24 mouse cellular contexts compared by ENCODE assay signal in genomic region chr4:86349341-86349740, GRCm38 (mm10).
DNase-seq lines count a peak whose midpoint lies in the region; ATAC-seq and TF ChIP-seq lines count a peak whose summit lies in the region.
"Had no signal": no experiment of that assay in that cellular context is flagged by ENCODE, and none has a peak within 500 bp of the region (broad histone marks: within the 10 kb centered on the region; RNA-seq: fewer than 3 reads in every experiment).

No protein-coding gene starts in this region.

- H3K9ac ChIP-seq in heart, adult 2 months (ENCODE audit: low read depth, low read length), result no peak overlapping the region
- H3K9ac ChIP-seq in midbrain, embryonic 11.5 days (ENCODE audit: low read length), result no peak overlapping the region
- no peak overlapping the region for H3K9ac ChIP-seq in midbrain, embryonic 16.5 days (ENCODE audit: low read depth, low read length)
- H3K9ac ChIP-seq: embryonic facial prominence, embryonic 13.5 days; embryonic facial prominence, embryonic 15.5 days; forebrain, embryonic 12.5 days had no signal

- ATAC-seq in midbrain, embryonic 11.5 days (ENCODE audit: low FRiP score), result no peak
- ATAC-seq in midbrain, embryonic 16.5 days, result no peak
- ATAC-seq: CD4-positive, CD25-positive, alpha-beta regulatory T cell, adult 4 months; forebrain, embryonic 14.5 days; forebrain, embryonic 16.5 days had no signal

- no peak overlapping the region for H3K4me3 ChIP-seq in heart, adult 2 months
- no peak overlapping the region for H3K4me3 ChIP-seq in midbrain, embryonic 11.5 days (ENCODE audit: low read depth, low read length)
- H3K4me3 ChIP-seq in midbrain, embryonic 16.5 days (ENCODE audit: low read depth, low read length), result no peak overlapping the region
- H3K4me3 ChIP-seq: embryonic facial prominence, embryonic 13.5 days; embryonic facial prominence, embryonic 15.5 days; erythroblast, embryonic 14.5 days; forebrain, embryonic 10.5 days; forebrain, embryonic 12.5 days had no signal

- no peak for TF ChIP-seq CTCF in heart, adult 2 months (IDR thresholded peaks at IDR 0.05)

- H3K36me3 ChIP-seq in heart, adult 2 months (ENCODE audit: control insufficient read depth, insufficient read depth, low read length), result no peaks in the 10 kb centered on the region
- H3K36me3 ChIP-seq in midbrain, embryonic 11.5 days (ENCODE audit: control insufficient read depth, insufficient read depth, low read length), result no peaks in the 10 kb centered on the region
- H3K36me3 ChIP-seq in midbrain, embryonic 16.5 days (ENCODE audit: control insufficient read depth, insufficient read depth, low read length), result no peaks in the 10 kb centered on the region
- H3K36me3 ChIP-seq: embryonic facial prominence, embryonic 13.5 days; embryonic facial prominence, embryonic 15.5 days; forebrain, embryonic 10.5 days; forebrain, embryonic 12.5 days had no signal

- no peaks in the 10 kb centered on the region for H3K9me3 ChIP-seq in midbrain, embryonic 11.5 days (ENCODE audit: control insufficient read depth, low read length)
- H3K9me3 ChIP-seq in midbrain, embryonic 16.5 days (replicated peaks; ENCODE audit: control insufficient read depth, low read length, poor library complexity, severe bottlenecking), result no peaks in the 10 kb centered on the region
- H3K9me3 ChIP-seq: embryonic facial prominence, embryonic 13.5 days; embryonic facial prominence, embryonic 15.5 days; forebrain, embryonic 10.5 days; forebrain, embryonic 12.5 days had no signal

- intact Hi-C loops in heart, adult 2 months (cut with DNase I), result no loop called here

- peak; percentile 51 for DNase-seq in heart, adult 11 months
- DNase-seq in heart, adult 2 months, result no peak
- DNase-seq in midbrain, embryonic 11.5 days (ENCODE audit: low spot score, missing footprints), result peak; percentile 69
- peak; percentile 34 for DNase-seq in ZHBTc4 (ENCODE audit: low read depth, low spot score)
- DNase-seq in cerebellum, adult 11 months, result no peak
- DNase-seq: adrenal gland, adult 2 months; adrenal gland, postnatal 10 days; adrenal gland, postnatal 25 days; B cell, adult 2 months; cerebellum, adult 11-12 months; cerebellum, adult 2 months; cerebellum, adult 9-10 months; cerebellum, postnatal 10 days; cerebellum, postnatal 25 days had no signal

- no peak overlapping the region for H3K27ac ChIP-seq in heart, adult 2 months
- no peak overlapping the region for H3K27ac ChIP-seq in midbrain, embryonic 11.5 days (ENCODE audit: low read depth, low read length)
- H3K27ac ChIP-seq in midbrain, embryonic 16.5 days (ENCODE audit: low read length), result no peak overlapping the region
- H3K27ac ChIP-seq: embryonic facial prominence, embryonic 13.5 days; embryonic facial prominence, embryonic 15.5 days; forebrain, embryonic 10.5 days; forebrain, embryonic 12.5 days had no signal

- no peak overlapping the region for H3K4me2 ChIP-seq in midbrain, embryonic 11.5 days
- no peak overlapping the region for H3K4me2 ChIP-seq in midbrain, embryonic 16.5 days (ENCODE audit: low read length)
- H3K4me2 ChIP-seq: embryonic facial prominence, embryonic 13.5 days; embryonic facial prominence, embryonic 15.5 days; forebrain, embryonic 12.5 days had no signal

- TF ChIP-seq POLR2A in heart, adult 2 months (IDR thresholded peaks at IDR 0.05; ENCODE audit: insufficient read depth, low read depth, low read length), result no peak

- 84% methylated on average over 4 of the region's 4 CpGs for whole genome bisulfite sequencing in heart, adult 2 months
- WGBS in midbrain, embryonic 11.5 days, result 89% methylated on average over 4 of the region's 4 CpGs
- WGBS in midbrain, embryonic 16.5 days, result 92% methylated on average over 4 of the region's 4 CpGs

- TF ChIP-seq EP300 in heart, adult 2 months (IDR thresholded peaks at IDR 0.05; ENCODE audit: insufficient read depth, low read depth, low read length), result no peak

- H3K79me2 ChIP-seq in heart, adult 2 months (replicated peaks; ENCODE audit: control insufficient read depth, insufficient read depth, low read length), result no peaks in the 10 kb centered on the region

- peaks cover 1% of the 10 kb centered on the region; the same call in 1 of the 2 replicates for H3K4me1 ChIP-seq in heart, adult 2 months (ENCODE audit: control insufficient read depth, insufficient read depth, low read length)
- no peaks in the 10 kb centered on the region for H3K4me1 ChIP-seq in midbrain, embryonic 11.5 days (ENCODE audit: control insufficient read depth, insufficient read depth, low read length)
- H3K4me1 ChIP-seq in midbrain, embryonic 16.5 days (ENCODE audit: control insufficient read depth, insufficient read depth, low read length), result no peaks in the 10 kb centered on the region
- H3K4me1 ChIP-seq: embryonic facial prominence, embryonic 13.5 days; embryonic facial prominence, embryonic 15.5 days; forebrain, embryonic 10.5 days; forebrain, embryonic 12.5 days had no signal

- H3K27me3 ChIP-seq in heart, adult 2 months (ENCODE audit: control insufficient read depth, insufficient read depth, low read length), result no peaks in the 10 kb centered on the region
- no peaks in the 10 kb centered on the region for H3K27me3 ChIP-seq in midbrain, embryonic 11.5 days (ENCODE audit: control insufficient read depth, insufficient read depth, low read length)
- H3K27me3 ChIP-seq in midbrain, embryonic 16.5 days (ENCODE audit: control insufficient read depth, insufficient read depth, low read depth, low read length), result no peaks in the 10 kb centered on the region
- H3K27me3 ChIP-seq: CH12.LX; embryonic facial prominence, embryonic 13.5 days; embryonic facial prominence, embryonic 15.5 days; forebrain, embryonic 12.5 days had no signal

Comparison
In these comparisons a context has a peak if more than half of its experiments do, and no peak if none do; other contexts are left out.
1. DNase-seq: peak in heart, adult 11 months (single experiment), midbrain, embryonic 11.5 days (single experiment) and ZHBTc4 (single experiment); none in heart, adult 2 months (0 of 2) and cerebellum, adult 11 months (single experiment).